Mouse (Mus musculus): ENCODE data around the gene Zfp217. TPM values are rescaled to one million over a fixed set of nuclear protein-coding genes. Genes with fewer than 3 reads are reported as not detected.

Zfp217 gene
- polyA plus RNA-seq, 1 experiment = 32.1 TPM

GRCm38 (mm10) chr2:170101132-170101531 is 46.8 kb downstream of the Zfp217 start:
- 2% methylated on average over 12 of the region's 12 CpGs for WGBS
- DNase-seq = peak; percentile 96
- Histone ChIP-seq H3K4me1 (replicated peaks; ENCODE audit: control insufficient read depth, insufficient read depth, low read length) (peaks cover 10% of the 10 kb centered on the region), H3K27ac (ENCODE audit: control insufficient read depth, insufficient read depth, low read length) (no peak overlapping the region), H3K4me3 (ENCODE audit: control insufficient read depth, insufficient read depth, low read length) (no peak overlapping the region), H3K36me3 (ENCODE audit: control insufficient read depth, insufficient read depth, low read length) (no peaks in the 10 kb centered on the region), H3K27me3 (ENCODE audit: control insufficient read depth, insufficient read depth, low read length) (no peaks in the 10 kb centered on the region)
- TF ChIP-seq POLR2A (IDR thresholded peaks at IDR 0.05; ENCODE audit: control insufficient read depth, extremely low read depth, insufficient read depth, low read length, poor library complexity) (no peak), CTCF (IDR thresholded peaks at IDR 0.05; ENCODE audit: borderline replicate concordance, control insufficient read depth, extremely low read depth, insufficient read depth, low read length, poor library complexity) (peak; percentile 92)

DNA sequence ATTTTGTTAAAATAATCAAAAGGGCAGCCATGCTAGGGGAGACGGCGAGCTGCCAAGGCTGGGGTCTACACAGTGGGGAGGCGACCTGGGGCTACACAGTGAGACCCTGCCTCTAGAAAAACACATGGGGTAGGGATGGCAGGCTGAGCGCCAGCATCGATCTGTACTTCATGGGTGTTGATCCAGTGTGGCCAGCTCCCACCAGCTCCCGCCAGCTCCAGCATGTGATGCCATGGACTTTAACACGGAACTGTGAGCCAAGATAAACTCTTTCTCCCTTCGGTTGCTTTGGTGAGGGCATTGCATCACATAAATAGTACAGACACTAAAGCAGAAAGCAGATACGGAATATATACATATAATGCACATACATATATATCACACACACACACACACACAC is 53.0 kb downstream of the Zfp217 start:
- TF ChIP-seq POLR2A (IDR thresholded peaks at IDR 0.05; ENCODE audit: control insufficient read depth, extremely low read depth, insufficient read depth, low read length, poor library complexity) (no peak), CTCF (IDR thresholded peaks at IDR 0.05; ENCODE audit: borderline replicate concordance, control insufficient read depth, extremely low read depth, insufficient read depth, low read length, poor library complexity) (no peak)
- no peak for DNase-seq
- WGBS = 99% methylated on average over 9 of the region's 9 CpGs
- Histone ChIP-seq H3K27me3 (ENCODE audit: control insufficient read depth, insufficient read depth, low read length) (no peaks in the 10 kb centered on the region), H3K27ac (ENCODE audit: control insufficient read depth, insufficient read depth, low read length) (no peak overlapping the region), H3K4me3 (ENCODE audit: control insufficient read depth, insufficient read depth, low read length) (no peak overlapping the region), H3K36me3 (ENCODE audit: control insufficient read depth, insufficient read depth, low read length) (no peaks in the 10 kb centered on the region), H3K4me1 (replicated peaks; ENCODE audit: control insufficient read depth, insufficient read depth, low read length) (no peaks in the 10 kb centered on the region)

- Histone ChIP-seq H3K27ac (ENCODE audit: control insufficient read depth, insufficient read depth, low read length) (no peak overlapping the region), H3K4me3 (ENCODE audit: control insufficient read depth, insufficient read depth, low read length) (no peak overlapping the region), H3K36me3 (ENCODE audit: control insufficient read depth, insufficient read depth, low read length) (no peaks in the 10 kb centered on the region), H3K4me1 (replicated peaks; ENCODE audit: control insufficient read depth, insufficient read depth, low read length) (no peaks in the 10 kb centered on the region), H3K27me3 (ENCODE audit: control insufficient read depth, insufficient read depth, low read length) (no peaks in the 10 kb centered on the region)
- 97% methylated on average over 17 of the region's 17 CpGs for WGBS
- no peak for DNase-seq
- no peak for TF ChIP-seq POLR2A (IDR thresholded peaks at IDR 0.05; ENCODE audit: control insufficient read depth, extremely low read depth, insufficient read depth, low read length, poor library complexity)
- no peak for TF ChIP-seq CTCF (IDR thresholded peaks at IDR 0.05; ENCODE audit: borderline replicate concordance, control insufficient read depth, extremely low read depth, insufficient read depth, low read length, poor library complexity)
Observed at GRCm38 (mm10) chr2:170094220-170094619, 53.7 kb downstream of the Zfp217 start.

GRCm38 (mm10) chr2:170091563-170092443 is 56.1 kb downstream of the Zfp217 start:
- H3K4me3 ChIP-seq (ENCODE audit: control insufficient read depth, insufficient read depth, low read length) = no peak overlapping the region
- 92% methylated on average over 10 of the region's 10 CpGs for WGBS
- TF ChIP-seq CTCF (IDR thresholded peaks at IDR 0.05; ENCODE audit: borderline replicate concordance, control insufficient read depth, extremely low read depth, insufficient read depth, low read length, poor library complexity) (no peak), POLR2A (IDR thresholded peaks at IDR 0.05; ENCODE audit: control insufficient read depth, extremely low read depth, insufficient read depth, low read length, poor library complexity) (no peak)
- H3K27ac ChIP-seq (ENCODE audit: control insufficient read depth, insufficient read depth, low read length) = no peak overlapping the region
- no peaks in the 10 kb centered on the region for H3K4me1 ChIP-seq (replicated peaks; ENCODE audit: control insufficient read depth, insufficient read depth, low read length)
- no peak for DNase-seq
- H3K36me3 ChIP-seq (ENCODE audit: control insufficient read depth, insufficient read depth, low read length) = no peaks in the 10 kb centered on the region
- H3K27me3 ChIP-seq (ENCODE audit: control insufficient read depth, insufficient read depth, low read length) = no peaks in the 10 kb centered on the region

DNA sequence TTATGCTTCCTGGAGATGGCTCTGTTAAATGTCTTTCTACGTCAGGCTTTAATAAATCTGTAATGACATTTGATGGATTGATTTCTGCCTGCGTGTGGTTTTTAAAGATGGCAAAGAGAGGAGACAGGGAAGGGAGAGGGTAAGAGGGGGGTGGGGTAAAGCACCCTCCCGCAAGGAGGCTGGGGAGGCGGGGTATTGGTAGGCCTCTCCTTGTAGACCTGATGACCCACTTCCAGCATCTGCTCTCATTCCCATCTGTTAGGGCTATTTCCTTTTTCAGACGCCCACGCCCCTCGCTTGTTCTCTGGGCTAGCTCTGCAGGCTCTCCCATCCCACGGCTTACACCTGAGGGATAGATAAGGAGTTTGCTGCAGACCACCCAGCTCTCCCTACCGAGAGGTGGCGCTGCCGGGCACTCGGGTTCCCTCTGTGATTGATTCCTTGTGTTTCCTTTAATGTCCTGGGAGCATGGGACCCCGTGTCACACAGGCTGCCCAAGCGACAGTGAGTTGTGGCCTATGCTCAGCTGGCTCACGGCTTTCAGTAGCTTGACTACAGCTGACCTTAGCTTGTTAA is 69.4 kb downstream of the Zfp217 start:
- WGBS = 71% methylated on average over 15 of the region's 15 CpGs
- no peaks in the 10 kb centered on the region for H3K27me3 ChIP-seq (ENCODE audit: control insufficient read depth, insufficient read depth, low read length)
- H3K27ac ChIP-seq (ENCODE audit: control insufficient read depth, insufficient read depth, low read length) = no peak overlapping the region
- H3K4me3 ChIP-seq (ENCODE audit: control insufficient read depth, insufficient read depth, low read length) = no peak overlapping the region
- no peak for DNase-seq
- H3K4me1 ChIP-seq (replicated peaks; ENCODE audit: control insufficient read depth, insufficient read depth, low read length) = no peaks in the 10 kb centered on the region
- TF ChIP-seq POLR2A (IDR thresholded peaks at IDR 0.05; ENCODE audit: control insufficient read depth, extremely low read depth, insufficient read depth, low read length, poor library complexity) (no peak), CTCF (IDR thresholded peaks at IDR 0.05; ENCODE audit: borderline replicate concordance, control insufficient read depth, extremely low read depth, insufficient read depth, low read length, poor library complexity) (no peak)
- no peaks in the 10 kb centered on the region for H3K36me3 ChIP-seq (ENCODE audit: control insufficient read depth, insufficient read depth, low read length)

GRCm38 (mm10) chr2:170078041-170078440 is 69.9 kb downstream of the Zfp217 start:
- no peak for DNase-seq
- Histone ChIP-seq H3K27me3 (ENCODE audit: control insufficient read depth, insufficient read depth, low read length) (no peaks in the 10 kb centered on the region), H3K27ac (ENCODE audit: control insufficient read depth, insufficient read depth, low read length) (no peak overlapping the region), H3K4me3 (ENCODE audit: control insufficient read depth, insufficient read depth, low read length) (no peak overlapping the region), H3K4me1 (replicated peaks; ENCODE audit: control insufficient read depth, insufficient read depth, low read length) (no peaks in the 10 kb centered on the region), H3K36me3 (ENCODE audit: control insufficient read depth, insufficient read depth, low read length) (no peaks in the 10 kb centered on the region)
- 51% methylated on average over 10 of the region's 10 CpGs for WGBS
- no peak for TF ChIP-seq CTCF (IDR thresholded peaks at IDR 0.05; ENCODE audit: borderline replicate concordance, control insufficient read depth, extremely low read depth, insufficient read depth, low read length, poor library complexity)
- no peak for TF ChIP-seq POLR2A (IDR thresholded peaks at IDR 0.05; ENCODE audit: control insufficient read depth, extremely low read depth, insufficient read depth, low read length, poor library complexity)
